Mouse (Mus musculus): ENCODE results near the gene Ube2f. TPM values are rescaled to one million over a fixed set of nuclear protein-coding genes. Genes with fewer than 3 reads are reported as not detected.

Gene Ube2f
- total and polyA plus RNA-seq, 3 experiments = 16.6 to 85.6 (median 61.3) TPM

- DNase-seq (ENCODE audit: low spot score) (no peak), ATAC-seq (ENCODE audit: extremely low read depth, insufficient number of reproducible peaks, low FRiP score, poor library complexity, severe bottlenecking) (no peak)
- H3K36me3 ChIP-seq (replicated peaks) = peaks cover 83% of the 10 kb centered on the region
- no peak for TF ChIP-seq GATA1 (IDR thresholded peaks at IDR 0.05; ENCODE audit: borderline replicate concordance, low read length)
- TF ChIP-seq POLR2AphosphoS5 (IDR thresholded peaks at IDR 0.05; ENCODE audit: insufficient replicate concordance, low read depth, low read length) = no peak
- no peak for TF ChIP-seq GATA2 (IDR thresholded peaks at IDR 0.05; ENCODE audit: borderline replicate concordance, low read depth, low read length)
- no peak for TF ChIP-seq TAL1 (conservative IDR thresholded peaks at IDR 0.05; ENCODE audit: low read depth, low read length)
- TF ChIP-seq CTCF (IDR thresholded peaks at IDR 0.05; ENCODE audit: low read depth, low read length) = no peak
- H3K4me1 ChIP-seq (ENCODE audit: insufficient read depth, low read depth, low read length) = no peaks in the 10 kb centered on the region
- H3K4me3 ChIP-seq (ENCODE audit: low read depth, low read length) = no peak overlapping the region
- no peaks in the 10 kb centered on the region for H3K27me3 ChIP-seq (ENCODE audit: insufficient read depth, low read length)
- H3K9me3 ChIP-seq (replicated peaks) = no peaks in the 10 kb centered on the region
Observed at GRCm38 (mm10) chr1:91277480-91277879, 27.4 kb downstream of the Ube2f start.

- no peak for ATAC-seq (ENCODE audit: extremely low read depth, insufficient number of reproducible peaks, low FRiP score, poor library complexity, severe bottlenecking)
- H3K27me3 ChIP-seq (ENCODE audit: insufficient read depth, low read length) = no peaks in the 10 kb centered on the region
- H3K36me3 ChIP-seq (replicated peaks) = peaks cover 84% of the 10 kb centered on the region
- H3K9me3 ChIP-seq (replicated peaks) = no peaks in the 10 kb centered on the region
- H3K4me1 ChIP-seq (ENCODE audit: insufficient read depth, low read depth, low read length) = no peaks in the 10 kb centered on the region
- no peak for TF ChIP-seq CTCF (IDR thresholded peaks at IDR 0.05; ENCODE audit: low read depth, low read length)
- no peak for TF ChIP-seq GATA2 (IDR thresholded peaks at IDR 0.05; ENCODE audit: borderline replicate concordance, low read depth, low read length)
- no peak for TF ChIP-seq GATA1 (IDR thresholded peaks at IDR 0.05; ENCODE audit: borderline replicate concordance, low read length)
- no peak for TF ChIP-seq POLR2AphosphoS5 (IDR thresholded peaks at IDR 0.05; ENCODE audit: insufficient replicate concordance, low read depth, low read length)
- no peak for TF ChIP-seq TAL1 (conservative IDR thresholded peaks at IDR 0.05; ENCODE audit: low read depth, low read length)
- H3K4me3 ChIP-seq (ENCODE audit: low read depth, low read length) = no peak overlapping the region
- DNase-seq (ENCODE audit: low spot score) = no peak
Observed at GRCm38 (mm10) chr1:91278410-91279119, 28.5 kb downstream of the Ube2f start.

GRCm38 (mm10) chr1:91279126-91279525 is 29.0 kb downstream of the Ube2f start:
- Histone ChIP-seq H3K4me1 (ENCODE audit: insufficient read depth, low read depth, low read length) (no peaks in the 10 kb centered on the region), H3K36me3 (replicated peaks) (peaks cover 87% of the 10 kb centered on the region), H3K4me3 (ENCODE audit: low read depth, low read length) (no peak overlapping the region), H3K9me3 (replicated peaks) (no peaks in the 10 kb centered on the region), H3K27me3 (ENCODE audit: insufficient read depth, low read length) (no peaks in the 10 kb centered on the region)
- no peak for ATAC-seq (ENCODE audit: extremely low read depth, insufficient number of reproducible peaks, low FRiP score, poor library complexity, severe bottlenecking)
- TF ChIP-seq TAL1 (conservative IDR thresholded peaks at IDR 0.05; ENCODE audit: low read depth, low read length) (no peak), GATA1 (IDR thresholded peaks at IDR 0.05; ENCODE audit: borderline replicate concordance, low read length) (no peak), POLR2AphosphoS5 (IDR thresholded peaks at IDR 0.05; ENCODE audit: insufficient replicate concordance, low read depth, low read length) (no peak), GATA2 (IDR thresholded peaks at IDR 0.05; ENCODE audit: borderline replicate concordance, low read depth, low read length) (no peak), CTCF (IDR thresholded peaks at IDR 0.05; ENCODE audit: low read depth, low read length) (no peak)
- DNase-seq (ENCODE audit: low spot score) = no peak

- Histone ChIP-seq H3K4me3 (ENCODE audit: low read depth, low read length) (no peak overlapping the region), H3K4me1 (ENCODE audit: insufficient read depth, low read depth, low read length) (no peaks in the 10 kb centered on the region), H3K27me3 (ENCODE audit: insufficient read depth, low read length) (no peaks in the 10 kb centered on the region), H3K9me3 (replicated peaks) (no peaks in the 10 kb centered on the region), H3K36me3 (replicated peaks) (peaks cover 89% of the 10 kb centered on the region)
- no peak for TF ChIP-seq POLR2AphosphoS5 (IDR thresholded peaks at IDR 0.05; ENCODE audit: insufficient replicate concordance, low read depth, low read length)
- TF ChIP-seq TAL1 (conservative IDR thresholded peaks at IDR 0.05; ENCODE audit: low read depth, low read length) = no peak
- TF ChIP-seq GATA1 (IDR thresholded peaks at IDR 0.05; ENCODE audit: borderline replicate concordance, low read length) = no peak
- TF ChIP-seq GATA2 (IDR thresholded peaks at IDR 0.05; ENCODE audit: borderline replicate concordance, low read depth, low read length) = no peak
- TF ChIP-seq CTCF (IDR thresholded peaks at IDR 0.05; ENCODE audit: low read depth, low read length) = no peak
- ATAC-seq (ENCODE audit: extremely low read depth, insufficient number of reproducible peaks, low FRiP score, poor library complexity, severe bottlenecking) = no peak
- DNase-seq (ENCODE audit: low spot score) = no peak
Observed at GRCm38 (mm10) chr1:91282582-91282981, 32.5 kb downstream of the Ube2f start.

GRCm38 (mm10) chr1:91289375-91289774 is 39.3 kb downstream of the Ube2f start:
- no peak for ATAC-seq (ENCODE audit: extremely low read depth, insufficient number of reproducible peaks, low FRiP score, poor library complexity, severe bottlenecking)
- DNase-seq (ENCODE audit: low spot score) = no peak
- H3K36me3 ChIP-seq (replicated peaks) = peaks cover 91% of the 10 kb centered on the region

GRCm38 (mm10) chr1:91292101-91292825 is 42.2 kb downstream of the Ube2f start:
- Histone ChIP-seq H3K27me3 (ENCODE audit: insufficient read depth, low read length) (no peaks in the 10 kb centered on the region), H3K9me3 (replicated peaks) (no peaks in the 10 kb centered on the region), H3K4me3 (ENCODE audit: low read depth, low read length) (no peak overlapping the region), H3K4me1 (ENCODE audit: insufficient read depth, low read depth, low read length) (0 out of 2 replicates have a peak, but pooled peaks cover 3% of the 10 kb centered on the region), H3K36me3 (replicated peaks) (peaks cover 79% of the 10 kb centered on the region)
- no peak for TF ChIP-seq POLR2AphosphoS5 (IDR thresholded peaks at IDR 0.05; ENCODE audit: insufficient replicate concordance, low read depth, low read length)
- no peak for TF ChIP-seq GATA1 (IDR thresholded peaks at IDR 0.05; ENCODE audit: borderline replicate concordance, low read length)
- TF ChIP-seq TAL1 (conservative IDR thresholded peaks at IDR 0.05; ENCODE audit: low read depth, low read length) = no peak
- TF ChIP-seq GATA2 (IDR thresholded peaks at IDR 0.05; ENCODE audit: borderline replicate concordance, low read depth, low read length) = no peak
- TF ChIP-seq CTCF (IDR thresholded peaks at IDR 0.05; ENCODE audit: low read depth, low read length) = no peak
- no peak for DNase-seq (ENCODE audit: low spot score)
- ATAC-seq (ENCODE audit: extremely low read depth, insufficient number of reproducible peaks, low FRiP score, poor library complexity, severe bottlenecking) = no peak

More at GRCm38 (mm10) chr1:91289375-91289774, 39.3 kb downstream of the Ube2f start:
- no peak for TF ChIP-seq POLR2AphosphoS5 (IDR thresholded peaks at IDR 0.05; ENCODE audit: insufficient replicate concordance, low read depth, low read length)
- no peak for TF ChIP-seq TAL1 (conservative IDR thresholded peaks at IDR 0.05; ENCODE audit: low read depth, low read length)
- Histone ChIP-seq H3K9me3 (replicated peaks) (no peaks in the 10 kb centered on the region), H3K27me3 (ENCODE audit: insufficient read depth, low read length) (no peaks in the 10 kb centered on the region), H3K4me3 (ENCODE audit: low read depth, low read length) (no peak overlapping the region), H3K4me1 (ENCODE audit: insufficient read depth, low read depth, low read length) (no peaks in the 10 kb centered on the region)
